In genomic region chr2:30769187-30769586, GRCm38 (mm10) we compare ENCODE assay signal across 8 mouse cellular contexts. TPM values are rescaled to one million over a fixed set of nuclear protein-coding genes. Genes with fewer than 3 reads are reported as not detected.
DNase-seq lines count a peak whose midpoint lies in the region; ATAC-seq and TF ChIP-seq lines count a peak whose summit lies in the region.
"Had no signal": no experiment of that assay in that cellular context is flagged by ENCODE, and none has a peak within 500 bp of the region (broad histone marks: within the 10 kb centered on the region; RNA-seq: fewer than 3 reads in every experiment).

No protein-coding gene starts in this region.

- DNase-seq in kidney, adult 2 months, result peak; percentile 44
- DNase-seq in kidney, postnatal 10 days, result no peak
- DNase-seq in CH12.LX (ENCODE audit: extremely low read depth) (peak; percentile 74), MEL-GATA-1-ER (ENCODE audit: extremely low read depth, low read depth) (peak; percentile 75)
- no peak for DNase-seq in urinary bladder, postnatal 4 days (ENCODE audit: low spot score in 2 of 2)
- DNase-seq in frontal cortex, postnatal 36 days (ENCODE audit: low spot score in 2 of 2), result no peak
- DNase-seq: left cerebral cortex, postnatal 4 days had no signal

- no peaks in the 10 kb centered on the region for H3K36me3 ChIP-seq in kidney, adult 2 months (ENCODE audit: control insufficient read depth, insufficient read depth, low read length)
- no peaks in the 10 kb centered on the region for H3K36me3 ChIP-seq in CH12.LX (replicated peaks in 1 of 2; ENCODE audit: control insufficient read depth in 1 of 2, insufficient read depth in 1 of 2, low read length in 1 of 2)
- no peaks in the 10 kb centered on the region for H3K36me3 ChIP-seq in liver, embryonic 12.5 days

- WGBS in kidney, adult 2 months, result 50% methylated on average over 6 of the region's 6 CpGs
- WGBS in liver, embryonic 12.5 days (ENCODE audit: insufficient replicate concordance), result 35% methylated on average over 6 of the region's 6 CpGs

- H3K27ac ChIP-seq in kidney, adult 2 months (ENCODE audit: insufficient read depth, low read depth, low read length), result no peak overlapping the region
- H3K27ac ChIP-seq in CH12.LX (ENCODE audit: insufficient read depth, low read depth), result no peak overlapping the region
- peak overlapping the region; percentile 99 for H3K27ac ChIP-seq in liver, embryonic 12.5 days

- H3K9ac ChIP-seq in CH12.LX (ENCODE audit: insufficient read depth, low read depth), result no peak overlapping the region
- 0 out of 2 replicates have a peak overlapping the region, but pooled peaks have one; percentile 14 for H3K9ac ChIP-seq in liver, embryonic 12.5 days

- peaks cover 12% of the 10 kb centered on the region for H3K9me3 ChIP-seq in CH12.LX (replicated peaks; ENCODE audit: low read length)
- H3K9me3 ChIP-seq in liver, embryonic 12.5 days (replicated peaks), result no peaks in the 10 kb centered on the region

- no peaks in the 10 kb centered on the region for H3K79me2 ChIP-seq in CH12.LX (replicated peaks; ENCODE audit: control insufficient read depth, extremely low read depth, insufficient read depth, poor library complexity, severe bottlenecking)

- in situ Hi-C loops in CH12.LX (cut with MboI; ENCODE audit: low pct_ligation_motif_present, low pct_unique_long_range_greater_than_20kb, low sequenced_read_pairs), result no loop called here

- ATAC-seq in liver, embryonic 12.5 days, result no peak

- no peak overlapping the region for H3K4me3 ChIP-seq in kidney, adult 2 months (ENCODE audit: insufficient read depth, low read depth, low read length)
- H3K4me3 ChIP-seq in CH12.LX (replicated peaks in 1 of 3; ENCODE audit: low read depth in 2 of 3, low read length in 2 of 3, poor library complexity in 1 of 3), result no peak overlapping the region
- H3K4me3 ChIP-seq in liver, embryonic 12.5 days, result no peak overlapping the region

- dilution Hi-C loops in CH12.LX (cut with MboI; ENCODE audit: extremely low pct_ligation_motif_present, extremely low pct_unique_long_range_greater_than_20kb, low sequenced_read_pairs), result no loop called here

- peaks cover 21% of the 10 kb centered on the region for H3K4me1 ChIP-seq in kidney, adult 2 months (ENCODE audit: control insufficient read depth, insufficient read depth, low read length)
- peaks cover 14 to 51% of the 10 kb centered on the region in 2 experiments for H3K4me1 ChIP-seq in CH12.LX (ENCODE audit: control insufficient read depth in 1 of 2, insufficient read depth in 2 of 2)
- H3K4me1 ChIP-seq in liver, embryonic 12.5 days, result peaks cover 64% of the 10 kb centered on the region

- TF ChIP-seq CTCF in kidney, adult 2 months (conservative IDR thresholded peaks at IDR 0.05; ENCODE audit: insufficient read depth, insufficient read length, low read depth, low read length), result peak; percentile 59
- peak in 1 of 2 experiments; percentile 65; a peak in 2 of 4 replicates for TF ChIP-seq CTCF in CH12.LX (conservative IDR thresholded peaks at IDR 0.05 in 1 of 2, IDR thresholded peaks at IDR 0.05 in 1 of 2; ENCODE audit: low read depth in 2 of 2, low read length in 2 of 2)

- TF ChIP-seq RAD21 in CH12.LX (IDR thresholded peaks at IDR 0.05; ENCODE audit: low read depth, low read length), result peak; percentile 35

- H3K4me2 ChIP-seq in CH12.LX (ENCODE audit: insufficient read depth, low read depth, poor library complexity, severe bottlenecking), result peak overlapping the region; percentile 81; the same call in 1 of the 2 replicates
- peak overlapping the region; percentile 6; the same call in 1 of the 2 replicates for H3K4me2 ChIP-seq in liver, embryonic 12.5 days

- TF ChIP-seq EP300 in CH12.LX (IDR thresholded peaks at IDR 0.05; ENCODE audit: low read length), result 0 out of 2 replicates have a peak, but pooled peaks have one; percentile 16

- no peaks in the 10 kb centered on the region for H3K27me3 ChIP-seq in kidney, adult 2 months (replicated peaks; ENCODE audit: control insufficient read depth, insufficient read depth, low read length)
- peaks cover 11% of the 10 kb centered on the region for H3K27me3 ChIP-seq in CH12.LX (replicated peaks)
- peaks cover 14% of the 10 kb centered on the region for H3K27me3 ChIP-seq in liver, embryonic 12.5 days (replicated peaks)

- no peak for TF ChIP-seq POLR2A in kidney, adult 2 months (IDR thresholded peaks at IDR 0.05; ENCODE audit: low read depth, low read length)
- no peak for TF ChIP-seq POLR2A in CH12.LX (IDR thresholded peaks at IDR 0.05; ENCODE audit: low read depth, low read length)

TF ChIP-seq in CH12.LX, 34 proteins besides CTCF, POLR2A, EP300 and RAD21:
- no peak for TF ChIP-seq USF1 (IDR thresholded peaks at IDR 0.05; ENCODE audit: low read depth, low read length)
- TF ChIP-seq MAX (IDR thresholded peaks at IDR 0.05; ENCODE audit: low read length), result 0 out of 2 replicates have a peak, but pooled peaks have one; percentile 52
- peak; percentile 45 for TF ChIP-seq ELF1 (IDR thresholded peaks at IDR 0.05; ENCODE audit: low read depth, low read length)
- TF ChIP-seq SMC3 (IDR thresholded peaks at IDR 0.05; ENCODE audit: low read depth, low read length), result peak; percentile 59

RNA-seq across cellular contexts. Expression of gene 1700001O22Rik, which starts 34.3 kb away (rescaled TPM):
- polyA plus RNA-seq in kidney, adult 2 months (2012; rRNA removed), result 1.7 and 4.1 TPM in 2 replicates
- total RNA-seq in CH12.LX (2012; rRNA removed) (not detected in 2 replicates), CH12.LX (2014; rRNA removed) (not detected in 2 replicates)
- polyA plus RNA-seq in CH12.LX (2012; ENCODE audit: insufficient read length, low read depth), result not detected in 2 replicates
- polyA plus RNA-seq in liver, embryonic 12.5 days (2016; fragmentation: Nextera tagmentation; extraction: Ambion mirVana), result 0.18 and 0.19 TPM in 2 replicates

RNA-seq across cellular contexts. Expression of gene Ntmt1, which starts 38.4 kb away (rescaled TPM):
- 26.4 and 27.3 TPM in 2 replicates for polyA plus RNA-seq in kidney, adult 2 months (2012; rRNA removed)
- total RNA-seq in CH12.LX (2012; rRNA removed), result 66.1 and 71.4 TPM in 2 replicates
- 50.4 and 51.4 TPM in 2 replicates for total RNA-seq in CH12.LX (2014; rRNA removed)
- 43.3 and 47.9 TPM in 2 replicates for polyA plus RNA-seq in CH12.LX (2012; ENCODE audit: insufficient read length, low read depth)
- polyA plus RNA-seq in liver, embryonic 12.5 days (2016; fragmentation: Nextera tagmentation; extraction: Ambion mirVana), result 45.4 and 48.6 TPM in 2 replicates

Comparison
In these comparisons a context has a peak if more than half of its experiments do, and no peak if none do; other contexts are left out.
1. DNase-seq: peak in kidney, adult 2 months (single experiment), CH12.LX (single experiment) and MEL-GATA-1-ER (single experiment); none in kidney, postnatal 10 days (single experiment), urinary bladder, postnatal 4 days (0 of 2) and frontal cortex, postnatal 36 days (0 of 2).